Mouse (Mus musculus): ENCODE results near the gene Fuca1. TPM values are rescaled to one million over a fixed set of nuclear protein-coding genes. Genes with fewer than 3 reads are reported as not detected.

Fuca1 gene
- polyA plus RNA-seq, 1 experiment, result 29.8 TPM

GRCm38 (mm10) chr4:135966283-135966682, 45.7 kb downstream of the Fuca1 start:
- Histone ChIP-seq H3ac (ENCODE audit: control insufficient read depth, insufficient read length) (no peak overlapping the region), H3K4me3 (no peak overlapping the region), H3K79me2 (ENCODE audit: control insufficient read depth, insufficient read depth) (peaks cover 4% of the 10 kb centered on the region), H3K36me3 (ENCODE audit: control insufficient read depth, insufficient read depth) (no peaks in the 10 kb centered on the region), H3K27me3 (ENCODE audit: control insufficient read depth, insufficient read depth, insufficient read length) (no peaks in the 10 kb centered on the region), H3K4me2 (ENCODE audit: low read depth) (no peak overlapping the region)
- TF ChIP-seq MYOD1 (IDR thresholded peaks at IDR 0.05; ENCODE audit: control insufficient read depth in 1 of 3, insufficient read length in 2 of 3, low read depth in 2 of 3), result no peak
- TF ChIP-seq CEBPB (IDR thresholded peaks at IDR 0.05; ENCODE audit: insufficient read depth, poor library complexity, severe bottlenecking), result no peak
- TF ChIP-seq POLR2A (IDR thresholded peaks at IDR 0.05; ENCODE audit: insufficient read length, low read depth), result no peak
- TF ChIP-seq TCF3 (IDR thresholded peaks at IDR 0.05; ENCODE audit: insufficient read length, low read depth), result no peak
- TF ChIP-seq MAX (IDR thresholded peaks at IDR 0.05; ENCODE audit: low read depth), result no peak
- no peak for TF ChIP-seq SRF (IDR thresholded peaks at IDR 0.05; ENCODE audit: control insufficient read depth, insufficient read length, low read depth)
- no peak for TF ChIP-seq REST (IDR thresholded peaks at IDR 0.05; ENCODE audit: insufficient read depth, insufficient read length)
- no peak for TF ChIP-seq POLR2AphosphoS2 (IDR thresholded peaks at IDR 0.05; ENCODE audit: insufficient read length, low read depth)
- TF ChIP-seq E2F4 (IDR thresholded peaks at IDR 0.05; ENCODE audit: insufficient read depth), result no peak
- TF ChIP-seq TCF12 (IDR thresholded peaks at IDR 0.05; ENCODE audit: insufficient read depth, poor library complexity, severe bottlenecking), result no peak
- no peak for TF ChIP-seq USF1 (IDR thresholded peaks at IDR 0.05; ENCODE audit: low read depth)
- no peak for TF ChIP-seq MYOG (IDR thresholded peaks at IDR 0.05; ENCODE audit: control insufficient read depth in 1 of 3, insufficient read depth in 1 of 3, insufficient read length in 2 of 3, low read depth in 2 of 3)

- H3K36me3 ChIP-seq (ENCODE audit: control insufficient read depth, insufficient read depth), result no peaks in the 10 kb centered on the region
Measured at GRCm38 (mm10) chr4:135967086-135967760, 46.7 kb downstream of the Fuca1 start.

GRCm38 (mm10) chr4:135968271-135968869, 47.8 kb downstream of the Fuca1 start:
- no peak for TF ChIP-seq POLR2AphosphoS2 (IDR thresholded peaks at IDR 0.05; ENCODE audit: insufficient read length, low read depth)
- no peak for TF ChIP-seq MAX (IDR thresholded peaks at IDR 0.05; ENCODE audit: low read depth)
- no peak for TF ChIP-seq REST (IDR thresholded peaks at IDR 0.05; ENCODE audit: insufficient read depth, insufficient read length)
- TF ChIP-seq TCF12 (IDR thresholded peaks at IDR 0.05; ENCODE audit: insufficient read depth, poor library complexity, severe bottlenecking), result no peak
- no peak for TF ChIP-seq POLR2A (IDR thresholded peaks at IDR 0.05; ENCODE audit: insufficient read length, low read depth)
- TF ChIP-seq USF1 (IDR thresholded peaks at IDR 0.05; ENCODE audit: low read depth), result no peak
- TF ChIP-seq E2F4 (IDR thresholded peaks at IDR 0.05; ENCODE audit: insufficient read depth), result no peak
- no peak for TF ChIP-seq TCF3 (IDR thresholded peaks at IDR 0.05; ENCODE audit: insufficient read length, low read depth)
- no peak for TF ChIP-seq SRF (IDR thresholded peaks at IDR 0.05; ENCODE audit: control insufficient read depth, insufficient read length, low read depth)
- no peak for TF ChIP-seq MYOD1 (IDR thresholded peaks at IDR 0.05; ENCODE audit: control insufficient read depth in 1 of 3, insufficient read length in 2 of 3, low read depth in 2 of 3)
- no peak for TF ChIP-seq CEBPB (IDR thresholded peaks at IDR 0.05; ENCODE audit: insufficient read depth, poor library complexity, severe bottlenecking)
- no peak for TF ChIP-seq MYOG (IDR thresholded peaks at IDR 0.05; ENCODE audit: control insufficient read depth in 1 of 3, insufficient read depth in 1 of 3, insufficient read length in 2 of 3, low read depth in 2 of 3)
- H3K4me3 ChIP-seq, result no peak overlapping the region
- H3ac ChIP-seq (ENCODE audit: control insufficient read depth, insufficient read length), result no peak overlapping the region
- peaks cover 14% of the 10 kb centered on the region for H3K79me2 ChIP-seq (ENCODE audit: control insufficient read depth, insufficient read depth)
- no peaks in the 10 kb centered on the region for H3K27me3 ChIP-seq (ENCODE audit: control insufficient read depth, insufficient read depth, insufficient read length)
- no peaks in the 10 kb centered on the region for H3K36me3 ChIP-seq (ENCODE audit: control insufficient read depth, insufficient read depth)
- no peak overlapping the region for H3K4me2 ChIP-seq (ENCODE audit: low read depth)

More at GRCm38 (mm10) chr4:135967086-135967760, 46.7 kb downstream of the Fuca1 start:
- Histone ChIP-seq H3K4me3 (no peak overlapping the region), H3K4me2 (ENCODE audit: low read depth) (no peak overlapping the region), H3K79me2 (ENCODE audit: control insufficient read depth, insufficient read depth) (peaks cover 14% of the 10 kb centered on the region), H3K27me3 (ENCODE audit: control insufficient read depth, insufficient read depth, insufficient read length) (no peaks in the 10 kb centered on the region), H3ac (ENCODE audit: control insufficient read depth, insufficient read length) (no peak overlapping the region)
- TF ChIP-seq REST (IDR thresholded peaks at IDR 0.05; ENCODE audit: insufficient read depth, insufficient read length), result no peak
- TF ChIP-seq CEBPB (IDR thresholded peaks at IDR 0.05; ENCODE audit: insufficient read depth, poor library complexity, severe bottlenecking), result no peak
- no peak for TF ChIP-seq TCF12 (IDR thresholded peaks at IDR 0.05; ENCODE audit: insufficient read depth, poor library complexity, severe bottlenecking)
- TF ChIP-seq TCF3 (IDR thresholded peaks at IDR 0.05; ENCODE audit: insufficient read length, low read depth), result no peak
- TF ChIP-seq MYOG (IDR thresholded peaks at IDR 0.05; ENCODE audit: control insufficient read depth in 1 of 3, insufficient read depth in 1 of 3, insufficient read length in 2 of 3, low read depth in 2 of 3), result no peak
- no peak for TF ChIP-seq POLR2AphosphoS2 (IDR thresholded peaks at IDR 0.05; ENCODE audit: insufficient read length, low read depth)
- no peak for TF ChIP-seq MYOD1 (IDR thresholded peaks at IDR 0.05; ENCODE audit: control insufficient read depth in 1 of 3, insufficient read length in 2 of 3, low read depth in 2 of 3)
- TF ChIP-seq E2F4 (IDR thresholded peaks at IDR 0.05; ENCODE audit: insufficient read depth), result no peak
- no peak for TF ChIP-seq USF1 (IDR thresholded peaks at IDR 0.05; ENCODE audit: low read depth)
- no peak for TF ChIP-seq POLR2A (IDR thresholded peaks at IDR 0.05; ENCODE audit: insufficient read length, low read depth)
- no peak for TF ChIP-seq SRF (IDR thresholded peaks at IDR 0.05; ENCODE audit: control insufficient read depth, insufficient read length, low read depth)
- no peak for TF ChIP-seq MAX (IDR thresholded peaks at IDR 0.05; ENCODE audit: low read depth)

- Histone ChIP-seq H3ac (ENCODE audit: control insufficient read depth, insufficient read length) (no peak overlapping the region), H3K36me3 (ENCODE audit: control insufficient read depth, insufficient read depth) (no peaks in the 10 kb centered on the region), H3K79me2 (ENCODE audit: control insufficient read depth, insufficient read depth) (peaks cover 14% of the 10 kb centered on the region), H3K27me3 (ENCODE audit: control insufficient read depth, insufficient read depth, insufficient read length) (no peaks in the 10 kb centered on the region), H3K4me2 (ENCODE audit: low read depth) (no peak overlapping the region), H3K4me3 (no peak overlapping the region)
- TF ChIP-seq MYOG (IDR thresholded peaks at IDR 0.05; ENCODE audit: control insufficient read depth in 1 of 3, insufficient read depth in 1 of 3, insufficient read length in 2 of 3, low read depth in 2 of 3) (no peak), POLR2AphosphoS2 (IDR thresholded peaks at IDR 0.05; ENCODE audit: insufficient read length, low read depth) (peak; percentile 35)
Measured at GRCm38 (mm10) chr4:135969070-135969750, 48.7 kb downstream of the Fuca1 start.

All from myocyte (in vitro differentiated cells).